Mouse (Mus musculus): Measurements from ENCODE around the gene Gfy.

DNA sequence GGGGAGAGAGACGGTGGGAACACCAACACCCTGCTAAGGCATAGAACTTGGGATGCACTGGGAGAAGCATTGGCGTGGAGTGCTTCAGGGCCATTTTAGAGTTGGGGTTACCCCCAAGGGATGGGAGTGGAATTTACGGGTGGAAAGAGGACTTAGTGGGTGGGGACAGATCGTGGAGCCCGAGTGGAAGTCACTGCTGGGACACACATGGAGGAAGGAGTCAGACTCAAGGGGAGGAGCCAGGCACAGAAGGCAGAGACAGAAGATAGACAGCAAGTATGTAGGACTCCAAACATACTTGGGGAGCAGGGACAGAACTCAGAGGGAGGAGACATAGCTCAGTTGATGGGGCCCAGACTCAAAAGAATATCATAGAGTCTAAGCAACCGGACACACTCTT is 16.8 kb downstream of the Gfy start:
- no peak for TF ChIP-seq CTCF (conservative IDR thresholded peaks at IDR 0.05; ENCODE audit: insufficient read depth, insufficient read length, low read depth, low read length)
- no peak for TF ChIP-seq POLR2A (IDR thresholded peaks at IDR 0.05; ENCODE audit: low read depth, low read length)

Data from kidney, adult 2 months (tissue).